Mouse (Mus musculus): ENCODE results near the gene Zfp819.

DNA sequence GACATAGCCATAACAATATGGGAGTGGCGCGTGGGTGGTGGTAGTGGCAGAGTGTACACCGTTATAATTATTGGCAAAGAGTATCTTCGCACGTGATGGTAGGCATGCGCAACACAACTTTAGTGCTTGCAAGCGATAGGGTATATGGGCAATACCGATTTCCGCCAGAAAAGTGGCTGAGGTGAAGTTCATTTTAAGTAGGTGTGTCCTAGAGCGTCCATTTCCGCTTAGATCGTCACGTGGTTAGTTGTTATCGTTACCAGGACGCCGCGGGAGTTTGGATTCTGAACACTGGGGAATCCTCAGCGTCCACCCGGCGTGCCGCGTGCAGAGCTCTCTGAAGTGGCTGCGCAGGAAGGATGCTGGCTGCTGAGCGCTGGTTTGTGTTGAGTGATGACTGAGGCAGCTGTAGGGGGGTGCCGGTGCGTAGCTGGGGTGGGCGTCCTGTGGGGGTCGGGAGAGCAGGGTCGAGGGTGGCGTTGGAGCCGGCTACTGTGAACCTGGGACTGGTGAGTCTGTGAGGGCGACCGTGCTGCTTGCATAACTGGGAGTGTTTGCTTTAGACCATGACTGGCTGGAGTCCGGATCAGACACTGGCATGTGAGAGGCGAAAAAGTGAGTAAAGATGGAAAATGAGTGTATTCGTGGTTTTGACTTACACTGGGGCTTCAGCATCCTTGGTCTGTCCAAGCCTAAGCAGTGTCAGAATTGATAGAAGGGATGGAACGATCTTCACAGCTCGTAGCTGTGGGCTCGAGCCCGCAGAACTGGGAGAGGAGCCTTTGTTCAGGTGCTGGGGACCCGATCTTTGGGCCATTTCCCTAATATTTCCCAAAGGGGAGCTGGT, at the start of gene Zfp819:
- no peak for TF ChIP-seq E2F4 (IDR thresholded peaks at IDR 0.05; ENCODE audit: insufficient read depth)
- no peak for TF ChIP-seq MYOD1 (IDR thresholded peaks at IDR 0.05; ENCODE audit: control insufficient read depth in 1 of 3, insufficient read length in 2 of 3, low read depth in 2 of 3)
- TF ChIP-seq POLR2A (IDR thresholded peaks at IDR 0.05; ENCODE audit: insufficient read length, low read depth), result no peak
- TF ChIP-seq CEBPB (IDR thresholded peaks at IDR 0.05; ENCODE audit: insufficient read depth, poor library complexity, severe bottlenecking), result no peak
- no peak for TF ChIP-seq SRF (IDR thresholded peaks at IDR 0.05; ENCODE audit: control insufficient read depth, insufficient read length, low read depth)
- no peak for TF ChIP-seq MYOG (IDR thresholded peaks at IDR 0.05; ENCODE audit: control insufficient read depth in 1 of 3, insufficient read depth in 1 of 3, insufficient read length in 2 of 3, low read depth in 2 of 3)
